Mouse (Mus musculus): Measurements from ENCODE around the gene Atad2b. TPM values are rescaled to one million over a fixed set of nuclear protein-coding genes. Genes with fewer than 3 reads are reported as not detected.
A peak's percentile ranks its signal among the peaks of the same experiment; 100 is the strongest.

The Atad2b gene
- polyA plus RNA-seq, 1 experiment from 2014 or later = 14.7 TPM

GRCm38 (mm10) chr12:5088639-5089038, 171.5 kb downstream of the Atad2b start:
- Histone ChIP-seq H3K27me3 (no peaks in the 10 kb centered on the region), H3K4me2 (peak overlapping the region; percentile 1; the same call in 1 of the 2 replicates), H3K4me3 (no peak overlapping the region), H3K9me3 (replicated peaks) (no peaks in the 10 kb centered on the region), H3K36me3 (ENCODE audit: poor library complexity, severe bottlenecking) (peaks cover 45% of the 10 kb centered on the region), H3K27ac (peak overlapping the region; percentile 85), H3K9ac (no peak overlapping the region), H3K4me1 (peaks cover 47% of the 10 kb centered on the region)
- WGBS = 17% methylated on average over 1 of the region's 1 CpGs
- peak; percentile 50 for ATAC-seq

Other genes with a start within 250 kb of the Atad2b start
- 0.53 and 0.67 TPM in 2 replicates for gene Fam228a, start 178.9 kb upstream of the Atad2b start, polyA plus RNA-seq (2015; fragmentation: Nextera tagmentation; extraction: Ambion mirVana)
- gene Pfn4, start 148.3 kb upstream of the Atad2b start, polyA plus RNA-seq (2015; fragmentation: Nextera tagmentation; extraction: Ambion mirVana) = 8.0 and 8.5 TPM in 2 replicates
- 4.3 and 4.7 TPM in 2 replicates for gene Fam228b, start 148.1 kb upstream of the Atad2b start, polyA plus RNA-seq (2015; fragmentation: Nextera tagmentation; extraction: Ambion mirVana)
- gene Sf3b6, start 99.8 kb upstream of the Atad2b start, polyA plus RNA-seq (2015; fragmentation: Nextera tagmentation; extraction: Ambion mirVana) = 310 and 345 TPM in 2 replicates
- 7.5 and 10.3 TPM in 2 replicates for gene Fkbp1b, start 75.8 kb upstream of the Atad2b start, polyA plus RNA-seq (2015; fragmentation: Nextera tagmentation; extraction: Ambion mirVana)
- gene Wdcp, start 74.0 kb upstream of the Atad2b start, polyA plus RNA-seq (2015; fragmentation: Nextera tagmentation; extraction: Ambion mirVana) = 20.4 and 21.5 TPM in 2 replicates
- gene Mfsd2b, start 43.0 kb upstream of the Atad2b start, polyA plus RNA-seq (2015; fragmentation: Nextera tagmentation; extraction: Ambion mirVana) = 0.97 and 1.3 TPM in 2 replicates
- gene Ubxn2a, start 9.6 kb upstream of the Atad2b start, polyA plus RNA-seq (2015; fragmentation: Nextera tagmentation; extraction: Ambion mirVana) = 44.6 and 47.2 TPM in 2 replicates